Mouse (Mus musculus): Measurements from ENCODE around the gene Ppp1r10. TPM values are rescaled to one million over a fixed set of nuclear protein-coding genes. Genes with fewer than 3 reads are reported as not detected.
A peak's percentile ranks its signal among the peaks of the same experiment; 100 is the strongest.

The Ppp1r10 gene
- polyA plus RNA-seq, 1 experiment: 58.7 TPM

GRCm38 (mm10) chr17:35954665-35955064, 38.4 kb downstream of the Ppp1r10 start:
- Histone ChIP-seq H3K27me3 (ENCODE audit: control insufficient read depth, insufficient read depth, low read length, poor library complexity, severe bottlenecking) (no peaks in the 10 kb centered on the region), H3K4me3 (ENCODE audit: low read depth, low read length) (no peak overlapping the region), H3K4me1 (ENCODE audit: control insufficient read depth, insufficient read depth, low read length) (no peaks in the 10 kb centered on the region), H3K36me3 (ENCODE audit: control insufficient read depth, insufficient read depth, low read length, poor library complexity, severe bottlenecking) (peaks cover 38% of the 10 kb centered on the region), H3K9me3 (replicated peaks; ENCODE audit: control insufficient read depth, insufficient read depth, low read length, poor library complexity, severe bottlenecking) (no peaks in the 10 kb centered on the region), H3K27ac (ENCODE audit: insufficient read depth, low read length) (no peak overlapping the region), H3K9ac (ENCODE audit: low read depth, poor library complexity, severe bottlenecking) (no peak overlapping the region)
- TF ChIP-seq EP300 (IDR thresholded peaks at IDR 0.05; ENCODE audit: insufficient read depth, low read depth, low read length) (no peak), CTCF (IDR thresholded peaks at IDR 0.05; ENCODE audit: low read depth, low read length) (no peak), POLR2A (IDR thresholded peaks at IDR 0.05; ENCODE audit: insufficient read depth, low read length) (no peak)

- Histone ChIP-seq H3K36me3 (ENCODE audit: control insufficient read depth, insufficient read depth, low read length, poor library complexity, severe bottlenecking) (peaks cover 75% of the 10 kb centered on the region), H3K27me3 (ENCODE audit: control insufficient read depth, insufficient read depth, low read length, poor library complexity, severe bottlenecking) (no peaks in the 10 kb centered on the region), H3K27ac (ENCODE audit: insufficient read depth, low read length) (no peak overlapping the region), H3K4me1 (ENCODE audit: control insufficient read depth, insufficient read depth, low read length) (no peaks in the 10 kb centered on the region), H3K9ac (ENCODE audit: low read depth, poor library complexity, severe bottlenecking) (no peak overlapping the region), H3K4me3 (ENCODE audit: low read depth, low read length) (no peak overlapping the region), H3K9me3 (replicated peaks; ENCODE audit: control insufficient read depth, insufficient read depth, low read length, poor library complexity, severe bottlenecking) (no peaks in the 10 kb centered on the region)
- no peak for TF ChIP-seq EP300 (IDR thresholded peaks at IDR 0.05; ENCODE audit: insufficient read depth, low read depth, low read length)
- TF ChIP-seq CTCF (IDR thresholded peaks at IDR 0.05; ENCODE audit: low read depth, low read length): no peak
- TF ChIP-seq POLR2A (IDR thresholded peaks at IDR 0.05; ENCODE audit: insufficient read depth, low read length): no peak
Measured at GRCm38 (mm10) chr17:35958533-35959223, 42.4 kb downstream of the Ppp1r10 start.

GRCm38 (mm10) chr17:35963279-35963678, 47.0 kb downstream of the Ppp1r10 start:
- H3K36me3 ChIP-seq (ENCODE audit: control insufficient read depth, insufficient read depth, low read length, poor library complexity, severe bottlenecking): peaks cover 62% of the 10 kb centered on the region
- H3K4me3 ChIP-seq (ENCODE audit: low read depth, low read length): no peak overlapping the region
- H3K27ac ChIP-seq (ENCODE audit: insufficient read depth, low read length): no peak overlapping the region
- no peaks in the 10 kb centered on the region for H3K9me3 ChIP-seq (replicated peaks; ENCODE audit: control insufficient read depth, insufficient read depth, low read length, poor library complexity, severe bottlenecking)
- no peaks in the 10 kb centered on the region for H3K4me1 ChIP-seq (ENCODE audit: control insufficient read depth, insufficient read depth, low read length)
- TF ChIP-seq CTCF (IDR thresholded peaks at IDR 0.05; ENCODE audit: low read depth, low read length) (no peak), EP300 (IDR thresholded peaks at IDR 0.05; ENCODE audit: insufficient read depth, low read depth, low read length) (no peak)
- H3K27me3 ChIP-seq (ENCODE audit: control insufficient read depth, insufficient read depth, low read length, poor library complexity, severe bottlenecking): no peaks in the 10 kb centered on the region
- no peak overlapping the region for H3K9ac ChIP-seq (ENCODE audit: low read depth, poor library complexity, severe bottlenecking)

GRCm38 (mm10) chr17:35967621-35968020, 51.4 kb downstream of the Ppp1r10 start:
- Histone ChIP-seq H3K9me3 (replicated peaks; ENCODE audit: control insufficient read depth, insufficient read depth, low read length, poor library complexity, severe bottlenecking) (no peaks in the 10 kb centered on the region), H3K9ac (ENCODE audit: low read depth, poor library complexity, severe bottlenecking) (no peak overlapping the region), H3K27me3 (ENCODE audit: control insufficient read depth, insufficient read depth, low read length, poor library complexity, severe bottlenecking) (no peaks in the 10 kb centered on the region), H3K4me1 (ENCODE audit: control insufficient read depth, insufficient read depth, low read length) (no peaks in the 10 kb centered on the region), H3K4me3 (ENCODE audit: low read depth, low read length) (no peak overlapping the region), H3K36me3 (ENCODE audit: control insufficient read depth, insufficient read depth, low read length, poor library complexity, severe bottlenecking) (peaks cover 23% of the 10 kb centered on the region), H3K27ac (ENCODE audit: insufficient read depth, low read length) (no peak overlapping the region)
- TF ChIP-seq CTCF (IDR thresholded peaks at IDR 0.05; ENCODE audit: low read depth, low read length) (no peak), POLR2A (IDR thresholded peaks at IDR 0.05; ENCODE audit: insufficient read depth, low read length) (no peak), EP300 (IDR thresholded peaks at IDR 0.05; ENCODE audit: insufficient read depth, low read depth, low read length) (no peak)

- peaks cover 10% of the 10 kb centered on the region for H3K36me3 ChIP-seq (ENCODE audit: control insufficient read depth, insufficient read depth, low read length, poor library complexity, severe bottlenecking)
- peak within 1 kb of the TSS; percentile 98 for H3K4me3 ChIP-seq (ENCODE audit: low read depth, low read length)
- no peaks in the 10 kb centered on the region for H3K9me3 ChIP-seq (replicated peaks; ENCODE audit: control insufficient read depth, insufficient read depth, low read length, poor library complexity, severe bottlenecking)
- peak within 1 kb of the TSS; percentile 62 for H3K9ac ChIP-seq (ENCODE audit: low read depth, poor library complexity, severe bottlenecking)
- H3K4me1 ChIP-seq (ENCODE audit: control insufficient read depth, insufficient read depth, low read length): no peaks in the 10 kb centered on the region
- TF ChIP-seq CTCF (IDR thresholded peaks at IDR 0.05; ENCODE audit: low read depth, low read length) (no peak), POLR2A (IDR thresholded peaks at IDR 0.05; ENCODE audit: insufficient read depth, low read length) (no peak), EP300 (IDR thresholded peaks at IDR 0.05; ENCODE audit: insufficient read depth, low read depth, low read length) (no peak)
- no peak within 1 kb of the TSS for H3K27ac ChIP-seq (ENCODE audit: insufficient read depth, low read length)
- H3K27me3 ChIP-seq (ENCODE audit: control insufficient read depth, insufficient read depth, low read length, poor library complexity, severe bottlenecking): no peaks in the 10 kb centered on the region
Measured at GRCm38 (mm10) chr17:35969418-35970389, 53.5 kb downstream of the Ppp1r10 start, which contains the start of gene Abcf1. TSS of gene Abcf1 (minus strand) at chr17:35969761.

Measured in ES-Bruce4 (cell line).